In genomic region chr16:10446573-10447263, GRCm38 (mm10) we compare ENCODE assay signal across 9 mouse cellular contexts. TPM values are rescaled to one million over a fixed set of nuclear protein-coding genes. Genes with fewer than 3 reads are reported as not detected.
DNase-seq lines count a peak whose midpoint lies in the region; ATAC-seq and TF ChIP-seq lines count a peak whose summit lies in the region.
"Had no signal": no experiment of that assay in that cellular context is flagged by ENCODE, and none has a peak within 500 bp of the region (broad histone marks: within the 10 kb centered on the region; RNA-seq: fewer than 3 reads in every experiment).

No protein-coding gene starts in this region.

- no peak for TF ChIP-seq POLR2A in kidney, adult 2 months (IDR thresholded peaks at IDR 0.05; ENCODE audit: low read depth, low read length)

- no peak for DNase-seq in kidney, adult 2 months
- DNase-seq in embryo, embryonic 10.5 days (ENCODE audit: low spot score) = peak; percentile 53
- peak; percentile 41 for DNase-seq in hindbrain, postnatal 0 days (ENCODE audit: low spot score)
- no peak for DNase-seq in ovary, adult 18-20 months (ENCODE audit: low spot score)
- no peak for DNase-seq in urinary bladder, postnatal 4 days (ENCODE audit: low spot score in 2 of 2)
- DNase-seq in natural killer cell, adult 2 months (ENCODE audit: low spot score in 2 of 2) = no peak

- H3K9ac ChIP-seq in kidney, embryonic 16.5 days (replicated peaks; ENCODE audit: low read length) = peak overlapping the region; percentile 52
- H3K9ac ChIP-seq in hindbrain, postnatal 0 days (replicated peaks; ENCODE audit: low read length) = peak overlapping the region; percentile 61
- H3K9ac ChIP-seq in neural tube, embryonic 13.5 days = peak overlapping the region; percentile 81
- H3K9ac ChIP-seq: liver, embryonic 14.5 days had no signal

- H3K27me3 ChIP-seq in kidney, embryonic 16.5 days (ENCODE audit: insufficient read depth, low read length) = no peaks in the 10 kb centered on the region
- H3K27me3 ChIP-seq in kidney, adult 2 months (replicated peaks; ENCODE audit: control insufficient read depth, insufficient read depth, low read length) = no peaks in the 10 kb centered on the region
- no peaks in the 10 kb centered on the region for H3K27me3 ChIP-seq in hindbrain, postnatal 0 days (ENCODE audit: insufficient read depth, low read length)
- H3K27me3 ChIP-seq in neural tube, embryonic 13.5 days = no peaks in the 10 kb centered on the region

- peak; percentile 69 for ATAC-seq in kidney, embryonic 16.5 days (ENCODE audit: low FRiP score, low TSS enrichment)
- ATAC-seq in hindbrain, postnatal 0 days = peak; percentile 82
- ATAC-seq in neural tube, embryonic 13.5 days (ENCODE audit: low read depth) = peak; percentile 81

- H3K4me3 ChIP-seq in kidney, embryonic 16.5 days (ENCODE audit: low read length) = peak overlapping the region; percentile 53
- no peak overlapping the region for H3K4me3 ChIP-seq in kidney, adult 2 months (ENCODE audit: insufficient read depth, low read depth, low read length)
- peak overlapping the region; percentile 54 for H3K4me3 ChIP-seq in hindbrain, postnatal 0 days (ENCODE audit: low read length)
- peak overlapping the region; percentile 58 for H3K4me3 ChIP-seq in neural tube, embryonic 13.5 days

- H3K36me3 ChIP-seq in kidney, embryonic 16.5 days (ENCODE audit: insufficient read depth, low read length) = no peaks in the 10 kb centered on the region
- no peaks in the 10 kb centered on the region for H3K36me3 ChIP-seq in kidney, adult 2 months (ENCODE audit: control insufficient read depth, insufficient read depth, low read length)
- H3K36me3 ChIP-seq in hindbrain, postnatal 0 days (ENCODE audit: insufficient read depth, low read length) = no peaks in the 10 kb centered on the region
- no peaks in the 10 kb centered on the region for H3K36me3 ChIP-seq in neural tube, embryonic 13.5 days

- H3K4me1 ChIP-seq in kidney, embryonic 16.5 days (ENCODE audit: insufficient read depth, low read length) = peaks cover 16% of the 10 kb centered on the region
- H3K4me1 ChIP-seq in kidney, adult 2 months (ENCODE audit: control insufficient read depth, insufficient read depth, low read length) = peaks cover 12% of the 10 kb centered on the region; the same call in 1 of the 2 replicates
- peaks cover 15% of the 10 kb centered on the region for H3K4me1 ChIP-seq in hindbrain, postnatal 0 days (ENCODE audit: insufficient read depth, low read length)
- H3K4me1 ChIP-seq in neural tube, embryonic 13.5 days (replicated peaks) = peaks cover 52% of the 10 kb centered on the region

- H3K4me2 ChIP-seq in kidney, embryonic 16.5 days (replicated peaks; ENCODE audit: low read depth, low read length) = peak overlapping the region; percentile 71
- H3K4me2 ChIP-seq in hindbrain, postnatal 0 days (ENCODE audit: low read depth, low read length) = peak overlapping the region; percentile 70
- H3K4me2 ChIP-seq in neural tube, embryonic 13.5 days = peak overlapping the region; percentile 80

- WGBS in kidney, embryonic 16.5 days = 15% methylated on average over 13 of the region's 13 CpGs
- 41% methylated on average over 13 of the region's 13 CpGs for WGBS in kidney, adult 2 months
- 9% methylated on average over 13 of the region's 13 CpGs for WGBS in hindbrain, postnatal 0 days
- WGBS in neural tube, embryonic 13.5 days = 16% methylated on average over 13 of the region's 13 CpGs

- H3K9me3 ChIP-seq in kidney, embryonic 16.5 days (ENCODE audit: low read length) = no peaks in the 10 kb centered on the region
- H3K9me3 ChIP-seq in hindbrain, postnatal 0 days (ENCODE audit: low read length) = no peaks in the 10 kb centered on the region
- H3K9me3 ChIP-seq in neural tube, embryonic 13.5 days = no peaks in the 10 kb centered on the region

- no peak for TF ChIP-seq CTCF in kidney, adult 2 months (conservative IDR thresholded peaks at IDR 0.05; ENCODE audit: insufficient read depth, insufficient read length, low read depth, low read length)
- no peak; the same call in 1 of the 2 replicates for TF ChIP-seq CTCF in hindbrain, postnatal 0 days (IDR thresholded peaks at IDR 0.05; ENCODE audit: low read depth)

- H3K27ac ChIP-seq in kidney, embryonic 16.5 days (ENCODE audit: low read length) = peak overlapping the region; percentile 54; the same call in 1 of the 2 replicates
- no peak overlapping the region for H3K27ac ChIP-seq in kidney, adult 2 months (ENCODE audit: insufficient read depth, low read depth, low read length)
- H3K27ac ChIP-seq in hindbrain, postnatal 0 days = peak overlapping the region; percentile 71
- peak overlapping the region; percentile 89 for H3K27ac ChIP-seq in neural tube, embryonic 13.5 days (replicated peaks)
- H3K27ac ChIP-seq: liver, embryonic 14.5 days had no signal

RNA-seq across cellular contexts. Expression of gene Tvp23a, which starts 0.4 kb away (rescaled TPM):
- 14.3 and 16.3 TPM in 2 replicates for polyA plus RNA-seq in kidney, embryonic 16.5 days (2015; fragmentation: Nextera tagmentation; extraction: Ambion mirVana)
- polyA plus RNA-seq in kidney, adult 2 months (2012; rRNA removed) = 0.75 and 0.84 TPM in 2 replicates
- total RNA-seq in hindbrain, postnatal 0 days (2014; rRNA removed) = 58.2 and 75.5 TPM in 2 replicates
- polyA plus RNA-seq in hindbrain, postnatal 0 days (2015; fragmentation: Nextera tagmentation; extraction: Ambion mirVana) = 36.9 and 38.5 TPM in 2 replicates
- polyA plus RNA-seq in neural tube, embryonic 13.5 days (2015; fragmentation: Nextera tagmentation; extraction: Ambion mirVana) = 39.2 and 40.5 TPM in 2 replicates

RNA-seq across cellular contexts. Expression of gene Ciita, which starts 33.1 kb away (rescaled TPM):
- 0.80 TPM in 2 replicates for polyA plus RNA-seq in kidney, embryonic 16.5 days (2015; fragmentation: Nextera tagmentation; extraction: Ambion mirVana)
- polyA plus RNA-seq in kidney, adult 2 months (2012; rRNA removed) = 2.8 and 5.3 TPM in 2 replicates
- 0.07 TPM in 1 of 2 replicates, not detected in the other for total RNA-seq in hindbrain, postnatal 0 days (2014; rRNA removed)
- 0.14 and 0.18 TPM in 2 replicates for polyA plus RNA-seq in hindbrain, postnatal 0 days (2015; fragmentation: Nextera tagmentation; extraction: Ambion mirVana)
- polyA plus RNA-seq in neural tube, embryonic 13.5 days (2015; fragmentation: Nextera tagmentation; extraction: Ambion mirVana) = 0.35 and 0.54 TPM in 2 replicates

RNA-seq across cellular contexts. Expression of gene Nubp1, which starts 35.0 kb away (rescaled TPM):
- 69.9 and 71.8 TPM in 2 replicates for polyA plus RNA-seq in kidney, embryonic 16.5 days (2015; fragmentation: Nextera tagmentation; extraction: Ambion mirVana)
- 28.1 and 30.5 TPM in 2 replicates for polyA plus RNA-seq in kidney, adult 2 months (2012; rRNA removed)
- 29.0 and 41.7 TPM in 2 replicates for total RNA-seq in hindbrain, postnatal 0 days (2014; rRNA removed)
- 32.4 and 32.9 TPM in 2 replicates for polyA plus RNA-seq in hindbrain, postnatal 0 days (2015; fragmentation: Nextera tagmentation; extraction: Ambion mirVana)
- 47.8 and 51.1 TPM in 2 replicates for polyA plus RNA-seq in neural tube, embryonic 13.5 days (2015; fragmentation: Nextera tagmentation; extraction: Ambion mirVana)

RNA-seq across cellular contexts. Expression of gene Tekt5, which starts 51.4 kb away (rescaled TPM):
- polyA plus RNA-seq in kidney, embryonic 16.5 days (2015; fragmentation: Nextera tagmentation; extraction: Ambion mirVana) = 0.70 and 0.87 TPM in 2 replicates
- polyA plus RNA-seq in kidney, adult 2 months (2012; rRNA removed) = 0.64 and 0.77 TPM in 2 replicates
- 8.6 and 10.2 TPM in 2 replicates for total RNA-seq in hindbrain, postnatal 0 days (2014; rRNA removed)
- 24.7 and 28.2 TPM in 2 replicates for polyA plus RNA-seq in hindbrain, postnatal 0 days (2015; fragmentation: Nextera tagmentation; extraction: Ambion mirVana)
- polyA plus RNA-seq in neural tube, embryonic 13.5 days (2015; fragmentation: Nextera tagmentation; extraction: Ambion mirVana) = 5.2 and 5.7 TPM in 2 replicates

Comparison
In these comparisons a context has a peak if more than half of its experiments do, and no peak if none do; other contexts are left out.
1. DNase-seq: peak in embryo, embryonic 10.5 days (single experiment) and hindbrain, postnatal 0 days (single experiment); none in kidney, adult 2 months (single experiment), ovary, adult 18-20 months (single experiment), urinary bladder, postnatal 4 days (0 of 2) and natural killer cell, adult 2 months (0 of 2).
2. Peak in every context shown above with its lines, with median percentiles within 50 percentile points of each other: ATAC-seq, H3K4me2 ChIP-seq and H3K9ac ChIP-seq.